Mouse (Mus musculus) left cerebral cortex, adult 2 months (tissue): ENCODE measurements around the gene Mapk10. TPM values are rescaled to one million over a fixed set of nuclear protein-coding genes. Genes with fewer than 3 reads are reported as not detected.

Experiments
- DNase-seq, 2 experiments: peaks; one replicate each; pipeline ENCODE4 v3.0.0; 2021 to 2022; ENCODE audit warnings: low spot score in 2 of 2, mixed read lengths in 1 of 2; ENCODE audit errors: extremely low spot score in 1 of 2
- H3K27ac ChIP-seq: fragments of 200-600 bp; 2 replicates; pipeline ENCODE4 v1.8.1; 2022
- H3K4me3 ChIP-seq: fragments of 200-600 bp; 2 replicates; pipeline ENCODE4 v1.8.1; 2022
- CTCF ChIP-seq: fragments of 200-600 bp; IDR thresholded peaks from 2 replicates; pipeline ENCODE4 v1.8.1; 2022; ENCODE audit warnings: antibody characterized with exemption, mild to moderate bottlenecking, moderate library complexity
- intact Hi-C: fragments of 180-260 bp; cut with DNase I; formaldehyde crosslinking; loops from one replicate; pipeline ENCODE4 v1.15.1; 2025
- total RNA-seq, 2 experiments: library from RNA; stranded (reverse); gene quantifications; 2 replicates each; pipeline ENCODE4 v1.2.3; 2021

The Mapk10 gene
- total RNA-seq, 2 experiments from 2014 or later = 475 to 532 TPM

DNA sequence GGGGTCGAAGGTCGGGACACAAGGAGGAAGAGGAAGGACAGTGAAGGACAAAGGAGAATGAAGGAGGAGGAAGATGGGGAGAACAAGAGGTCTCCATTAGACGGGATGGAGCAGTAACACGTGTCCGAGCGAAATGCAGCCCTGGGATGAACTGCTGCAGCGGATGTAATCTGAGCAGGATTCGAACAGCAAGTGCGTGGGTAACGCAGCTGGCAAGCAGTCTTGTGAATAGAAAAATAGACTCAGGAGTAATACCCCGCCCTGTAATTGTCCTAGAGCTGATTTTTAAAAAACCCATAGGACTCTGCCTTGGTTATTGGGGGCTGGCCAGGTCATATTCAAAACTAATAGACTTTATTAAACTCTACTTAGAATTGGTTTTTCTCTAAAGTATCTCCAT lies 213.2 kb downstream of the Mapk10 start:
- no peak overlapping the region for H3K4me3 ChIP-seq
- TF ChIP-seq CTCF = no peak
- DNase-seq = no peak
- intact Hi-C loops = no loop called here
- no peak overlapping the region for H3K27ac ChIP-seq

DNA sequence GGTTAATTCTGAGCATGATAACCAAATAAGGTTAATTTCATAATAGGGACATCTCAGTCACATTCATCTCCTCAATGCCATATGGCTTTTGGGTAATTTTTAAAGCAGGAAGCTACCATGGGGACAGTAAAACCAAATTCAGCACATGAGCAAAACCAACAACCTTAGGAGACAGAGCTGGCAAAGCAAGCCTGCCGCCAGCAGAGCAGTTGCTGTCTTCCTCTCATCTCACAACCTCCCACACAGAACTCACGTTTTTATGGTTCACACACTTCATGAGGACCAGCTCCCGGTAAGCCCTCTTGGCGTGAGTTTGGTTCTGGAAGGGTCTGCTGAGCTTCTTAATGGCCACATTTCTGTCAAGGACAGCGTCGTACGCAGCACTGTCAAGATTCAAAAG lies 214.8 kb downstream of the Mapk10 start:
- no peak for DNase-seq
- peak overlapping the region; percentile 58 for H3K27ac ChIP-seq
- TF ChIP-seq CTCF = no peak
- intact Hi-C loops = no loop called here
- H3K4me3 ChIP-seq = no peak overlapping the region

DNA sequence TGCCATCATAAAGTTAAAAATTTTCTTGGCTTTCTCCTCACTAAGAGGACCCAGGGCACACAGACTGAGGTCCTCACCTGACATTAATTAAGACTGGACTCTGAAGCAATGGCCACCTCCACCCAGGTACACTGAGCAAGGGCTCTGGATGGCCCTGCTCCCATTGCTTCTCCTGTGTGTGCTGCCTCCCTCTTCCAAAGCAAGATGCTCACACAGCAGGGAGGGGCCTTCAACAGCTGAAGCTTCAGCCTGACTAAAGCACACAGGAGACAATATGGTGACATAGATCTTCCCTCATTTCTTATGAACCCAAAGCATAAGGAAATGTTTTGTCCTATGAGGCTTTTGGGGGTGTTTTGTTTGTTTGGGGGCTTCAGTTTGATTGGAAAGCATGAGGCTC lies 215.2 kb downstream of the Mapk10 start:
- intact Hi-C loops = no loop called here
- no peak for DNase-seq
- Histone ChIP-seq H3K27ac (peak overlapping the region; percentile 58), H3K4me3 (no peak overlapping the region)
- TF ChIP-seq CTCF = no peak

DNA sequence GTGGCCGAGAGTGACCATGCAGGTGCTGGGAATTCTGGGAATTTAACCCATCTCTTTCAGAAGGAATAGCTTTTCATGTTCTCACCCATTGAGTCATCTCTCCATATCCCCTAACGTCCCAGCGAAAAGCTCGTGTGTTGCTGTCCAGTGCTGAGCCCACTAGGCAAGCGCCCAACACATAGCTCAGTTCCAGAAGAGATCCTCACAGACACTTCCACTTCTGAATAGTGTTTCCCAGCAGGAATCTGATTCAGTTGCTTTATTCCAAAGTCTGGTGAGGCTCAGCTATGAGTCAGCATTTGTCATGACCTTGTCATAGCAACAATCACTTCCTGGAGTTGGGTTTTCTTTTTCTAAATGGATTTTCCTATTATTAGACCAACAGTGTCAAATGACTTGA lies 217.2 kb downstream of the Mapk10 start:
- Histone ChIP-seq H3K4me3 (no peak overlapping the region), H3K27ac (no peak overlapping the region)
- intact Hi-C loops = no loop called here
- DNase-seq = no peak
- TF ChIP-seq CTCF = no peak

DNA sequence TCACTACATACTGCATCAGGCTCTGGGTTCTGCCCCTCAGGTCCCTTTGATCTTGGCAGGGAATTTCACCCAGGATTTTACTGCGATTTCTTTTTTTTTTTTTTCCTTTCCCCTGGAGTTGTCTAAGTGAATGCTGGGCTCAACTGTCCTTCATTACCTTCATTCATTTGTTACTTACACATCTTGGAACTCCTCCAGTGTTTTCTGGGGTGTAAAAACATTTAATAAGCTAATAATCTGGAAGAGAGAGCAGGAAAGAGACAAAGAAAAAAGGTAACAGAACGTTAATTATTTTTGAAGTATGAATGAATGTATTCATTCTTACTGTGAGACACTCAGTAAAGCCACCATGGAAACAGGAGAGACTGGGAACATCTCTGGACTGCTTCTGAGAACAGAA lies 219.4 kb downstream of the Mapk10 start:
- no peak overlapping the region for H3K27ac ChIP-seq
- DNase-seq = no peak
- no peak for TF ChIP-seq CTCF
- H3K4me3 ChIP-seq = no peak overlapping the region
- intact Hi-C loops = no loop called here

DNA sequence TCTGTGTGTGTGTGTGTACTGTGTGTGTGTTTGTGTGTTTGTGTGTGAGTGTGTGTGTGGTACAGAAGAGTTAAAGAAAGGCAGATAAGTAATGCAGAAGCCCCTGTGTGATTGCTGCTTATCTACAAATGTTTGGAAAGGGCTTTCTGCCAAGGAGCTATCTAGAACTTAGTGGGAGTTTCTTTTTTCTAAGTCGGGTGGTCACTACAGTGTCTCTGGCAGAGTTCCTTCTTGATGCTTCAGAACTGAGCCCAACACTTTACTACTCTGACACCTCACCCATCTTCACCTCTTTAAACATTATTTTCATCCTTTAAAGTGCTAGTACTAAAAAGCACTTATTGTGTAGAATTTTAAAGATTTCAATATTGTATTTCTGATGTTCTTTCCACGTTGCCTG lies 232.8 kb downstream of the Mapk10 start:
- DNase-seq = no peak
- intact Hi-C loops = no loop called here
- TF ChIP-seq CTCF = no peak
- no peak overlapping the region for H3K4me3 ChIP-seq
- H3K27ac ChIP-seq = no peak overlapping the region

DNA sequence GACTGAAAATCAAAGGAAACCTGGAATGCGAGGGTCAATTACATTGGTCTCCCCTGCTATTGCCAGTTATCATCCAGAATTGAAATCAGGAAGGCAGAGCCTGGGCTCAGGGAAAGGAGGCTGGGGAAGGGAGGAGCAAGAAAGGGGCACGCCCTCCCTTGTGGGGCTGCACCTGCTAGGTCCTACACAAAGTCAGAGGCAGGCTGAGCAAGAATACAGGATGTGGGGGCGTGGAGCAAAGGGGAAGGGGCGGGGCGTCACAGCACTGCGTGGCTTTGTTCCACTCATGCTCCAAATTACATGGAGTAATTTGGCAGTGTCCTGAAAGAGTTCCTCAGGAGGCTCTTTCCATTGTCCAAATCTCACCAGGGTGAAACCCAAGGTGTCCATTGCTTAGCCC lies 234.0 kb downstream of the Mapk10 start:
- no peak for TF ChIP-seq CTCF
- no peak for DNase-seq

DNA sequence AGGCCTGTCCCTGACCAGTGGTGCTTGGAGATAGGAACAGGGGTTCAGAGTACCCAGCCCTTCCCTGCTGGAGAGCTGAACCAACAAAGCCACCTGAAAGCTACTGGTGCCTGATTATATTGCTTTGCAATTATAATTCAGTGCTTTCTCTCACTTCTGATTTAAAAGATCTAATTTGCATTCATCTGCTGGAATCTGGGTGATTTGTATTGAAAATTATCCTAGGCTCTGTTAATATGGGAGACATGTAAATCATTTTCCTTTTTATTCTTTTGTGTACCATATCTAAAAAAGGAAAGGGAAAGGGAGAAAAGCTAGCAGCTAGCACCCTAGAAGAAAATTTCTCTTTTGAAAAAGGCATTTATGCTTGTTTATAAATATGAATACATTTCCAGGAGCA lies 234.6 kb downstream of the Mapk10 start:
- Histone ChIP-seq H3K4me3 (no peak overlapping the region), H3K27ac (no peak overlapping the region)
- no peak for TF ChIP-seq CTCF
- intact Hi-C loops = no loop called here
- no peak for DNase-seq

More for the DNA sequence above, 234.0 kb downstream of the Mapk10 start:
- Histone ChIP-seq H3K27ac (peak overlapping the region; percentile 32; the same call in 1 of the 2 replicates), H3K4me3 (no peak overlapping the region)
- intact Hi-C loops = no loop called here

DNA sequence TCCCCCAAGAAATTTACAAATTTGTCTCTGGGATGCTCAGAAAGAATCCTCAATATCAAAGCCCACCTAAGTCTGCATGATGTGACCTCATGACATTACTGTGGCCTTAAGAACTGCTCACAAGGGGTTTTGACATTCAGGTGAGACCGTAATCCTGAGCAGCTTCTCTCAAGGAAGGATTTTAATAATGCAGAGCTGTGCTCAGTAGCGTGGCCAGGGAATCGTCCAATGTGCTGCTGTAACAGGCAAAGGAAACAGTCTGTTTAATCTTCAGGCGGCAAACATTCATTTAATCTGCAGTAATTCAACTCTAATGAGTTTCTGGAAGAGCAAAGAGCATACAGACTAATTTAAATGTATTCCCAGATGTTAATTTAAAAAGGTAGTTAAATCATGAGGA lies 236.7 kb downstream of the Mapk10 start:
- H3K27ac ChIP-seq = no peak overlapping the region
- DNase-seq = no peak
- intact Hi-C loops = no loop called here
- no peak overlapping the region for H3K4me3 ChIP-seq
- TF ChIP-seq CTCF = no peak

DNA sequence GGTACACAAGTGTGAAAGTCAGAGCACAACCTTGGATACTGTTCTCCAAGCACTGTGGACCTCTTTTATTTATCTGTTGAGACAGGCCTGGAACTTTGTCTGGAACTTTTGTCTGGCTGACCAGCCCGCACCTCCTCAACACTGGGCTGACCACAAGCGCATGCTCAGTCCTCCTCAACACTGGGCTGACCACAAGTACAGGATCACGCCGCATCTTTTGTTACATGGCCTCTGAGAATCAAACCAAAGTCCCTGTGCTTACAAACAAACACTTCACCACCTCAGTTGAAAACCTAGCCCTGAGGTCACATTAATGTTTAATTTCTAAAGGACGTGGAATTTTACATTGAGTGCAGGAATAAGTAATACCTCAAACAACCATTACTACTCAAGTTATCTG lies 246.7 kb downstream of the Mapk10 start:
- no peak for DNase-seq
- no peak for TF ChIP-seq CTCF
- Histone ChIP-seq H3K27ac (no peak overlapping the region), H3K4me3 (no peak overlapping the region)
- intact Hi-C loops = no loop called here

DNA sequence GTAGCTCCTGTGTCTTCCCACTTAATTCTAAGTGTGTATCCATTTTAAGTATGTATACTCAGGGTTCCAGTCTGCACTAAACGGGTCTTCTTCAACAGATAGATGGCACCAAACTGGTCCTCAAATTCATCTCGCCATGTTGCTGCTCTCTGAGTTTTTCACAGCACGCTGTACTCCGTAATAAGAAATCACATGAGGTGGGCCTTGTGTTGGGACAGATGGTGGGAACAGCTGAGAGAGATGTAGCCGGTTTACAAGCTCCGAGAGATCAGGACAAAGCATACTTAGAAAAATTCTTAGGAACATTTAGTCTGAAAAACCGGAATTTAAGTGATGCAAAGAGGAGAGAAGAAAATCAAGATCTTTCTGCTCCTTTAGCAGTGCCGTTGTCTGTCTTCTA lies 257.7 kb downstream of the Mapk10 start:
- intact Hi-C loops = no loop called here
- DNase-seq = no peak
- no peak for TF ChIP-seq CTCF
- H3K27ac ChIP-seq = no peak overlapping the region
- no peak overlapping the region for H3K4me3 ChIP-seq

DNA sequence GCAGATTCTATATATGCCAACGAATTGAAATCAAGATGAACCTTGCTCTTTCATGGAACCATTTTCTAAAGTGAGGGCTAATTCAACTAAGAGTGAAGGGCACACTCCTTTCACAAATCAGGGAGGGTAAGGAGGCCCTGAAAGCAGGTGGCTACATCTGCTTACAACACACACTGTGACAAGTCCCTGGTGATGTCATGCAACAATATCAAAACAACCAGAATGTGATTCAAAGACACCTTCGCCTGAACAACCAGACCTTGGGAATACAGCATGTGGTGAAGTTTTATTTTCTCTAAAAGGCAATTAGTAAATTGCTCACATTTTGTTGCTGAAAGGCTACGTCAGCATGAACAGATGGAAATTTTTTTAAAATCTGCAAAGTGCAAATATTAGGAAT lies 258.2 kb downstream of the Mapk10 start:
- no peak for TF ChIP-seq CTCF
- Histone ChIP-seq H3K27ac (no peak overlapping the region), H3K4me3 (no peak overlapping the region)
- intact Hi-C loops = no loop called here
- no peak for DNase-seq

DNA sequence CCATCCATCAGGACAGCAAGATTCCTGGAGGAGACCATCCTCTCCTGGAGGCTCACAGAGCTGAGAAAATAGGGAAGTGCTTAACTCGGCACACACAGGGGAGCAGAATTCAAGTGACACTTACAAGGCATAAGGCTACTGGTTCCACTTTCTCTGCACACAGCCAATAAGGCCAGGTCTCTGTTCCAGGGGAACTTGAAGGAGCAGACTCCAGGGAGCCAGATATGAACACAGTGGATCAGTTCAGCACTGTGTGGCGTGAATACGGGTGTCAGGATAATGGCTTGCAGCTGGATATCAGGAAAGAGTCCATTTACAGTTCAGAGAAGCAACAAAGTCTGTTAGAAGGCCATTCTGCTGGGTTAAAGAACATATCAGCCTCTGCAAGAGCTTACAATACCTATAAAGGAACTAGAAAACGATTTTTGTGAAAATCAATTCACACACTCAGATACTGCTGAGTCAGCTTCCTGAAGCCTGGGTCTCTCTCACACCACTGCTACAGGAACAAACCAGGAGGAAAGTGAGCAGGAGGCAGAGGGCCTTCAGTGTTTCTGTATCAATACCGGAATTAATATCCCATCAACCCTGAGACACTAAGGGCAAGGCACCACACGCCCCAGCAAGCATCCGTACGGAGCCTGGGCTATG lies 263.9 kb downstream of the Mapk10 start:
- no peak for DNase-seq
- TF ChIP-seq CTCF = no peak
- intact Hi-C loops = no loop called here
- Histone ChIP-seq H3K27ac (no peak overlapping the region), H3K4me3 (no peak overlapping the region)
